Mouse (Mus musculus) liver, postnatal 0 days (tissue): ENCODE measurements around the gene Dars2.

Experiments used
- CTCF ChIP-seq: sonication (generic); IDR thresholded peaks from 2 replicates; pipeline ENCODE4 v1.5.1; 2016; ENCODE audit warnings: antibody characterized with exemption, low read depth
- EP300 ChIP-seq: IDR thresholded peaks from 2 replicates; pipeline ENCODE4 v1.6.1; 2016; ENCODE audit warnings: antibody characterized with exemption, low read depth, mild to moderate bottlenecking

DNA sequence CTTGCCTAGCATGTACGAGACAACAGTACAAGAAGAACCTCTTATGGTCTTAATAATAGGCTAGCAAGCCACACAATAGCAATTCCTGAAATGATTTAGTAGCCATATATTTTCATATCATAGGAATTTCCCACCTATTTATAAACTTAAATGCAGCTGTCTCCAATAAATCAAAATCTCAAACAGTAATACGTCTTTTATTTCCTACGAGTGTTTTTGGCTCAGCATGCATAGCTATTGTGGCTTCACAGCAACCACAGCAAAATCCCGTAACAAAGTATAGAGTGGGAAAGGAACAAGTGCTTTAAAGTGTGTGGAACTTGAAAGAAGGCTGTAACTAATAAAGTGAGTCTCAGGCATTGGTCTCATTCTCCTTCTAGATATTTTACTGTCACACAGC, 60.0 kb downstream of the Dars2 start:
- TF ChIP-seq CTCF (no peak), EP300 (no peak)
